ENCODE assay signal across 8 mouse cellular contexts in the genomic region with DNA sequence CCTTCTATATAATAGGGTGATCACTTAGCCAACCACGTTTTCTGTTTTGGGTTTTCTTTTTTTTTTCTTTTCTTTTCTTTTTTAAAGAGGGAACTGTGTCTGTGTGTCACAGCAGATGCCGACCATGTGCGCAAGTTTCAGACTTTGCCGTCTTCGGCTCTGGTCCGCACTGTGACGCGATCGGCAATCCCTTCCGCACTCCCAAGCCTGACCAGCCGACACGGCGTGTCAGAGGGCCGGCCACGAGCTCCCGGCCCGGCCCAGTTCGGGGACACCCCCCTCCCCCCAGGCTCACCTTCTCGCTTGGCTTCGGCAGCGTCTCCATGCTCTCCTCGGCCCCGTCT. TPM values are rescaled to one million over a fixed set of nuclear protein-coding genes. Genes with fewer than 3 reads are reported as not detected.
DNase-seq lines count a peak whose midpoint lies in the region; ATAC-seq and TF ChIP-seq lines count a peak whose summit lies in the region.

No protein-coding gene starts in this region.

- no peak for TF ChIP-seq CTCF in midbrain, postnatal 0 days (IDR thresholded peaks at IDR 0.05)

- DNase-seq in kidney, postnatal 36 days = no peak
- DNase-seq in embryonic facial prominence, embryonic 10.5 days (ENCODE audit: low spot score) = no peak
- DNase-seq in midbrain, postnatal 0 days (ENCODE audit: low spot score) = no peak
- no peak for DNase-seq in cerebellum, adult 11 months
- DNase-seq in cerebellum, adult 18-20 months = no peak
- no peak for DNase-seq in kidney, postnatal 25 days

- under 1% methylated on average over 23 of the region's 23 CpGs for WGBS in kidney, embryonic 15.5 days
- 0% methylated on average over 23 of the region's 23 CpGs for WGBS in embryonic facial prominence, embryonic 10.5 days
- under 1% methylated on average over 23 of the region's 23 CpGs for WGBS in midbrain, postnatal 0 days

- peak overlapping the region; percentile 80 for H3K4me3 ChIP-seq in kidney, embryonic 15.5 days (replicated peaks)
- H3K4me3 ChIP-seq in embryonic facial prominence, embryonic 10.5 days = peak overlapping the region; percentile 86
- peak overlapping the region; percentile 91 for H3K4me3 ChIP-seq in midbrain, postnatal 0 days (ENCODE audit: low read depth, low read length)

- H3K36me3 ChIP-seq in kidney, embryonic 15.5 days = peaks cover 19% of the 10 kb centered on the region
- peaks cover 32% of the 10 kb centered on the region for H3K36me3 ChIP-seq in embryonic facial prominence, embryonic 10.5 days (replicated peaks)
- H3K36me3 ChIP-seq in midbrain, postnatal 0 days (ENCODE audit: insufficient read depth, low read length) = peaks cover 15% of the 10 kb centered on the region

- H3K9me3 ChIP-seq in kidney, embryonic 15.5 days (replicated peaks) = no peaks in the 10 kb centered on the region
- no peaks in the 10 kb centered on the region for H3K9me3 ChIP-seq in embryonic facial prominence, embryonic 10.5 days
- H3K9me3 ChIP-seq in midbrain, postnatal 0 days (ENCODE audit: low read length) = no peaks in the 10 kb centered on the region

- H3K27me3 ChIP-seq in kidney, embryonic 15.5 days = no peaks in the 10 kb centered on the region
- H3K27me3 ChIP-seq in embryonic facial prominence, embryonic 10.5 days (replicated peaks; ENCODE audit: low read depth, poor library complexity, severe bottlenecking) = no peaks in the 10 kb centered on the region
- no peaks in the 10 kb centered on the region for H3K27me3 ChIP-seq in midbrain, postnatal 0 days (ENCODE audit: insufficient read depth, low read length)

- peak overlapping the region; percentile 70 for H3K9ac ChIP-seq in kidney, embryonic 15.5 days
- peak overlapping the region; percentile 77 for H3K9ac ChIP-seq in midbrain, postnatal 0 days (replicated peaks; ENCODE audit: low read length, poor library complexity, severe bottlenecking)

- peak; percentile 84 for ATAC-seq in kidney, embryonic 15.5 days (replicated peaks; ENCODE audit: low FRiP score)
- peak; percentile 1 for ATAC-seq in inflammation-experienced regulatory T-cells, adult 6 months
- peak; percentile 79 for ATAC-seq in midbrain, postnatal 0 days (ENCODE audit: low FRiP score)

- H3K4me2 ChIP-seq in kidney, embryonic 15.5 days = peak overlapping the region; percentile 95
- H3K4me2 ChIP-seq in midbrain, postnatal 0 days (ENCODE audit: low read depth, low read length, poor library complexity, severe bottlenecking) = peak overlapping the region; percentile 74

- peaks cover 20% of the 10 kb centered on the region for H3K4me1 ChIP-seq in kidney, embryonic 15.5 days
- peaks cover 18% of the 10 kb centered on the region for H3K4me1 ChIP-seq in embryonic facial prominence, embryonic 10.5 days
- no peaks in the 10 kb centered on the region for H3K4me1 ChIP-seq in midbrain, postnatal 0 days (ENCODE audit: insufficient read depth, low read length)

- peak overlapping the region; percentile 71; the same call in 1 of the 2 replicates for H3K27ac ChIP-seq in kidney, embryonic 15.5 days
- H3K27ac ChIP-seq in embryonic facial prominence, embryonic 10.5 days (replicated peaks) = peak overlapping the region; percentile 88
- peak overlapping the region; percentile 79 for H3K27ac ChIP-seq in midbrain, postnatal 0 days (ENCODE audit: low read depth, low read length)

RNA-seq across cellular contexts. Expression of gene Ddx21, which starts 0.3 kb away (rescaled TPM):
- polyA plus RNA-seq in kidney, embryonic 15.5 days (2015; fragmentation: Nextera tagmentation; extraction: Ambion mirVana) = 24.2 and 24.6 TPM in 2 replicates
- 35.1 and 36.7 TPM in 2 replicates for polyA plus RNA-seq in embryonic facial prominence, embryonic 10.5 days (2016; fragmentation: Nextera tagmentation; extraction: Ambion mirVana)
- 10 to 100 TPM; 51.4 to 60.7 (median 54.9) TPM for polyA plus RNA-seq in inflammation-experienced regulatory T-cells, adult 6 months (2017; shearing (Covaris generic))
- 16.7 and 20.2 TPM in 2 replicates for total RNA-seq in midbrain, postnatal 0 days (2014; rRNA removed)
- 8.7 and 10.6 TPM in 2 replicates for polyA plus RNA-seq in midbrain, postnatal 0 days (2015; fragmentation: Nextera tagmentation; extraction: Ambion mirVana)

RNA-seq across cellular contexts. Expression of gene Kif1bp, which starts 23.5 kb away (rescaled TPM):
- 34.0 and 35.2 TPM in 2 replicates for polyA plus RNA-seq in kidney, embryonic 15.5 days (2015; fragmentation: Nextera tagmentation; extraction: Ambion mirVana)
- 34.3 and 35.5 TPM in 2 replicates for polyA plus RNA-seq in embryonic facial prominence, embryonic 10.5 days (2016; fragmentation: Nextera tagmentation; extraction: Ambion mirVana)
- polyA plus RNA-seq in inflammation-experienced regulatory T-cells, adult 6 months (2017; shearing (Covaris generic)) = 1 to 10 TPM; 4.1 to 8.7 (median 5.0) TPM
- 70.5 and 84.2 TPM in 2 replicates for total RNA-seq in midbrain, postnatal 0 days (2014; rRNA removed)
- polyA plus RNA-seq in midbrain, postnatal 0 days (2015; fragmentation: Nextera tagmentation; extraction: Ambion mirVana) = 69.2 and 73.4 TPM in 2 replicates

RNA-seq across cellular contexts. Expression of gene Ddx50, which starts 49.2 kb away (rescaled TPM):
- polyA plus RNA-seq in kidney, embryonic 15.5 days (2015; fragmentation: Nextera tagmentation; extraction: Ambion mirVana) = 122 and 126 TPM in 2 replicates
- polyA plus RNA-seq in embryonic facial prominence, embryonic 10.5 days (2016; fragmentation: Nextera tagmentation; extraction: Ambion mirVana) = 110 and 120 TPM in 2 replicates
- 100 to 1,000 TPM in 2 of 3 experiments, 10 to 100 TPM in 1; 94.3 to 115 (median 103) TPM for polyA plus RNA-seq in inflammation-experienced regulatory T-cells, adult 6 months (2017; shearing (Covaris generic))
- 40.8 and 61.8 TPM in 2 replicates for total RNA-seq in midbrain, postnatal 0 days (2014; rRNA removed)
- 71.9 and 77.0 TPM in 2 replicates for polyA plus RNA-seq in midbrain, postnatal 0 days (2015; fragmentation: Nextera tagmentation; extraction: Ambion mirVana)

Comparison
In these comparisons a context has a peak if more than half of its experiments do, and no peak if none do; other contexts are left out.
1. ATAC-seq: peak in every context shown above with its lines; median percentile 84 in kidney, embryonic 15.5 days; 79 in midbrain, postnatal 0 days; 1 in inflammation-experienced regulatory T-cells, adult 6 months.